Comparison of ENCODE assay signal across 35 mouse cellular contexts in genomic region chr16:41210055-41210454, GRCm38 (mm10).
"Had no signal": no experiment of that assay in that cellular context is flagged by ENCODE, and none has a peak within 500 bp of the region (broad histone marks: within the 10 kb centered on the region; RNA-seq: fewer than 3 reads in every experiment).

No protein-coding gene starts in this region.

- DNase-seq: heart, postnatal 10 days; heart, postnatal 14 days; heart, postnatal 36 days; heart, postnatal 4 days; kidney, adult 11 months; kidney, adult 18-20 months; kidney, adult 2 months; kidney, adult 8-10 months; kidney, adult 9 months; kidney, postnatal 10 days; kidney, postnatal 14 days; kidney, postnatal 25 days; kidney, postnatal 36 days; kidney, postnatal 4 days; layer of hippocampus, adult 9-11 months; layer of hippocampus, postnatal 36 days had no signal

- H3K36me3 ChIP-seq: heart, embryonic 10.5 days; heart, embryonic 12.5 days; heart, embryonic 13.5 days; heart, embryonic 15.5 days; hindbrain, embryonic 10.5 days; hindbrain, embryonic 12.5 days; hindbrain, embryonic 13.5 days; hindbrain, embryonic 15.5 days; intestine, embryonic 15.5 days; kidney, embryonic 15.5 days had no signal

- H3K27me3 ChIP-seq: heart, embryonic 12.5 days; heart, embryonic 13.5 days; heart, embryonic 15.5 days; hindbrain, embryonic 12.5 days; hindbrain, embryonic 13.5 days; hindbrain, embryonic 15.5 days; intestine, embryonic 15.5 days; kidney, embryonic 15.5 days had no signal

- H3K27ac ChIP-seq: heart, embryonic 10.5 days; heart, embryonic 13.5 days; heart, embryonic 15.5 days; hindbrain, embryonic 10.5 days; hindbrain, embryonic 12.5 days; hindbrain, embryonic 13.5 days; hindbrain, embryonic 14.5 days; hindbrain, embryonic 15.5 days; hindbrain, postnatal 0 days; intestine, embryonic 15.5 days; kidney, embryonic 15.5 days; kidney, postnatal 0 days; layer of hippocampus, adult 2 months had no signal

- H3K4me3 ChIP-seq: heart, embryonic 10.5 days; heart, embryonic 12.5 days; heart, embryonic 13.5 days; heart, embryonic 15.5 days; hindbrain, embryonic 10.5 days; hindbrain, embryonic 12.5 days; hindbrain, embryonic 13.5 days; hindbrain, embryonic 15.5 days; intestine, embryonic 15.5 days; kidney, embryonic 15.5 days; layer of hippocampus, adult 2 months had no signal

- H3K9ac ChIP-seq: heart, embryonic 12.5 days; heart, embryonic 13.5 days; heart, embryonic 15.5 days; hindbrain, embryonic 12.5 days; hindbrain, embryonic 13.5 days; hindbrain, embryonic 14.5 days; hindbrain, embryonic 15.5 days; intestine, embryonic 15.5 days; kidney, embryonic 15.5 days had no signal

- H3K4me2 ChIP-seq: heart, embryonic 11.5 days; heart, embryonic 12.5 days; heart, embryonic 13.5 days; heart, embryonic 15.5 days; hindbrain, embryonic 12.5 days; hindbrain, embryonic 13.5 days; hindbrain, embryonic 14.5 days; hindbrain, embryonic 15.5 days; intestine, embryonic 15.5 days; kidney, embryonic 15.5 days had no signal

- H3K9me3 ChIP-seq: heart, embryonic 10.5 days; heart, embryonic 12.5 days; heart, embryonic 13.5 days; heart, embryonic 15.5 days; hindbrain, embryonic 10.5 days; hindbrain, embryonic 12.5 days; hindbrain, embryonic 13.5 days; hindbrain, embryonic 15.5 days; intestine, embryonic 15.5 days; kidney, embryonic 15.5 days had no signal

- ATAC-seq: hindbrain, embryonic 16.5 days; hindbrain, postnatal 0 days; inflammation-experienced regulatory T-cells, adult 6 months; intestine, embryonic 15.5 days; intestine, embryonic 16.5 days; intestine, postnatal 0 days had no signal

- H3K4me1 ChIP-seq: heart, embryonic 10.5 days; heart, embryonic 12.5 days; heart, embryonic 13.5 days; heart, embryonic 15.5 days; hindbrain, embryonic 10.5 days; hindbrain, embryonic 12.5 days; hindbrain, embryonic 13.5 days; hindbrain, embryonic 15.5 days; intestine, embryonic 15.5 days; kidney, embryonic 15.5 days had no signal
